Mouse (Mus musculus) heart, postnatal 0 days (tissue): ENCODE data around the gene Grin1.

Experiments
- CTCF ChIP-seq: IDR thresholded peaks from 2 replicates; pipeline ENCODE4 v1.5.1; 2016; ENCODE audit warnings: antibody characterized with exemption, control low read depth, low read depth
- EP300 ChIP-seq: IDR thresholded peaks from 2 replicates; pipeline ENCODE4 v1.6.1; 2016; ENCODE audit warnings: antibody characterized with exemption, low read depth

GRCm38 (mm10) chr2:25355419-25356066 lies 36.6 kb upstream of the Grin1 start:
- no peak for TF ChIP-seq CTCF
- TF ChIP-seq EP300, result no peak
